Mouse (Mus musculus) limb, embryonic 13.5 days (tissue): ENCODE results near the gene Mob3b. TPM values are rescaled to one million over a fixed set of nuclear protein-coding genes. Genes with fewer than 3 reads are reported as not detected.

Experiments
- ATAC-seq: fragments of 200-750 bp; cut with Nextera tagmentation; 2 replicates; pipeline ENCODE4 v1.8.0; 2017; ENCODE audit warnings: low read depth, moderate number of reproducible peaks, moderate TSS enrichment; ENCODE audit not compliant: low FRiP score
- H3K27ac ChIP-seq: fragments of 300-500 bp; sonication (generic); 2 replicates; pipeline ENCODE4 v1.5.1; 2015; ENCODE audit warnings: inconsistent platforms, mild to moderate bottlenecking, moderate library complexity
- H3K27me3 ChIP-seq: fragments of 300-500 bp; sonication (generic); 2 replicates; pipeline ENCODE4 v1.6.1; 2015; ENCODE audit warnings: mild to moderate bottlenecking, inconsistent platforms
- H3K36me3 ChIP-seq: fragments of 300-500 bp; sonication (generic); 2 replicates; pipeline ENCODE4 v1.6.1; 2015; ENCODE audit warnings: inconsistent platforms, mild to moderate bottlenecking, moderate library complexity
- H3K4me1 ChIP-seq: fragments of 300-500 bp; sonication (generic); 2 replicates; pipeline ENCODE4 v1.6.1; 2015; ENCODE audit warnings: inconsistent platforms
- H3K4me2 ChIP-seq: fragments of 300-500 bp; sonication (generic); replicated peaks from 2 replicates; pipeline ENCODE4 v1.6.1; 2015; ENCODE audit warnings: inconsistent platforms, mild to moderate bottlenecking, moderate library complexity
- H3K4me3 ChIP-seq: fragments of 300-500 bp; sonication (generic); 2 replicates; pipeline ENCODE4 v1.5.1; 2015; ENCODE audit warnings: moderate library complexity, mild to moderate bottlenecking, inconsistent platforms
- H3K9ac ChIP-seq: fragments of 300-500 bp; sonication (generic); 2 replicates; pipeline ENCODE4 v1.6.1; 2015; ENCODE audit warnings: mild to moderate bottlenecking, inconsistent platforms
- H3K9me3 ChIP-seq: fragments of 300-500 bp; sonication (generic); 2 replicates; pipeline ENCODE4 v1.6.1; 2016; ENCODE audit warnings: inconsistent platforms
- WGBS: fragments of 180-500 bp; shearing (Covaris S2); methylation state at CpG from one replicate; pipeline ENCODE4 v1.1.7; 2015; 5-methylcytosine and 5-hydroxymethylcytosine counted together
- polyA plus RNA-seq: library from polyadenylated mRNA; unstranded; fragments of >200 nt; fragmentation: Nextera tagmentation; extraction: Ambion mirVana; gene quantifications from 2 replicates; pipeline ENCODE4 v1.2.1, GENCODE M21; 2015

Gene Mob3b
- polyA plus RNA-seq, 1 experiment from 2014 or later, result 13.5 TPM

- Histone ChIP-seq H3K36me3 (no peaks in the 10 kb centered on the region), H3K27me3 (0 out of 2 replicates have a peak, but pooled peaks cover 3% of the 10 kb centered on the region), H3K27ac (no peak overlapping the region), H3K9me3 (no peaks in the 10 kb centered on the region), H3K4me3 (no peak overlapping the region), H3K4me1 (peaks cover 31% of the 10 kb centered on the region), H3K9ac (no peak overlapping the region), H3K4me2 (no peak overlapping the region)
- ATAC-seq, result 0 out of 2 replicates have a peak, but pooled peaks have one; percentile 38
- WGBS, result 8% methylated on average over 5 of the region's 6 CpGs
Measured at GRCm38 (mm10) chr4:35125299-35125777, 31.9 kb downstream of the Mob3b start.

GRCm38 (mm10) chr4:35124027-35124426 is 33.3 kb downstream of the Mob3b start:
- Histone ChIP-seq H3K4me2 (no peak overlapping the region), H3K27ac (no peak overlapping the region), H3K4me3 (no peak overlapping the region), H3K9me3 (no peaks in the 10 kb centered on the region), H3K36me3 (no peaks in the 10 kb centered on the region), H3K27me3 (0 out of 2 replicates have a peak, but pooled peaks cover 3% of the 10 kb centered on the region), H3K4me1 (peaks cover 37% of the 10 kb centered on the region), H3K9ac (no peak overlapping the region)
- ATAC-seq, result no peak
- WGBS, result 87% methylated on average over 11 of the region's 11 CpGs

GRCm38 (mm10) chr4:35123087-35123486 is 34.2 kb downstream of the Mob3b start:
- WGBS, result 40% methylated on average over 5 of the region's 5 CpGs

GRCm38 (mm10) chr4:35121060-35121459 is 36.2 kb downstream of the Mob3b start:
- H3K9ac ChIP-seq, result no peak overlapping the region
- no peak overlapping the region for H3K4me3 ChIP-seq
- 31% methylated on average over 12 of the region's 12 CpGs for WGBS
- H3K9me3 ChIP-seq, result no peaks in the 10 kb centered on the region
- no peak overlapping the region for H3K4me2 ChIP-seq
- no peak for ATAC-seq
- no peak overlapping the region for H3K27ac ChIP-seq
- H3K4me1 ChIP-seq, result peaks cover 34% of the 10 kb centered on the region
- H3K36me3 ChIP-seq, result no peaks in the 10 kb centered on the region
- 0 out of 2 replicates have a peak, but pooled peaks cover 3% of the 10 kb centered on the region for H3K27me3 ChIP-seq

More at GRCm38 (mm10) chr4:35123087-35123486, 34.2 kb downstream of the Mob3b start:
- no peak for ATAC-seq
- H3K27ac ChIP-seq, result no peak overlapping the region
- H3K36me3 ChIP-seq, result no peaks in the 10 kb centered on the region
- 0 out of 2 replicates have a peak, but pooled peaks cover 3% of the 10 kb centered on the region for H3K27me3 ChIP-seq
- no peak overlapping the region for H3K9ac ChIP-seq
- H3K4me1 ChIP-seq, result peaks cover 38% of the 10 kb centered on the region
- no peak overlapping the region for H3K4me3 ChIP-seq
- H3K4me2 ChIP-seq, result no peak overlapping the region
- H3K9me3 ChIP-seq, result no peaks in the 10 kb centered on the region

GRCm38 (mm10) chr4:35120575-35120974 is 36.7 kb downstream of the Mob3b start:
- 66% methylated on average over 8 of the region's 8 CpGs for WGBS
- no peak for ATAC-seq
- no peak overlapping the region for H3K9ac ChIP-seq
- no peaks in the 10 kb centered on the region for H3K9me3 ChIP-seq
- no peaks in the 10 kb centered on the region for H3K36me3 ChIP-seq
- H3K4me3 ChIP-seq, result no peak overlapping the region
- 0 out of 2 replicates have a peak, but pooled peaks cover 3% of the 10 kb centered on the region for H3K27me3 ChIP-seq
- H3K4me1 ChIP-seq, result peaks cover 33% of the 10 kb centered on the region
- H3K4me2 ChIP-seq, result no peak overlapping the region
- H3K27ac ChIP-seq, result no peak overlapping the region

- no peaks in the 10 kb centered on the region for H3K36me3 ChIP-seq
- no peak for ATAC-seq
- no peak overlapping the region for H3K9ac ChIP-seq
- peaks cover 29% of the 10 kb centered on the region for H3K4me1 ChIP-seq
- no peak overlapping the region for H3K4me2 ChIP-seq
- no peaks in the 10 kb centered on the region for H3K9me3 ChIP-seq
- no peak overlapping the region for H3K27ac ChIP-seq
- 0 out of 2 replicates have a peak, but pooled peaks cover 3% of the 10 kb centered on the region for H3K27me3 ChIP-seq
- WGBS, result 51% methylated on average over 4 of the region's 4 CpGs
- no peak overlapping the region for H3K4me3 ChIP-seq
Measured at GRCm38 (mm10) chr4:35120159-35120558, 37.1 kb downstream of the Mob3b start.

GRCm38 (mm10) chr4:35118851-35119250 is 38.4 kb downstream of the Mob3b start:
- Histone ChIP-seq H3K9ac (no peak overlapping the region), H3K27ac (no peak overlapping the region), H3K4me2 (no peak overlapping the region), H3K27me3 (0 out of 2 replicates have a peak, but pooled peaks cover 3% of the 10 kb centered on the region), H3K4me1 (peaks cover 27% of the 10 kb centered on the region), H3K4me3 (no peak overlapping the region), H3K36me3 (no peaks in the 10 kb centered on the region), H3K9me3 (no peaks in the 10 kb centered on the region)
- WGBS, result 81% methylated on average over 2 of the region's 2 CpGs
- no peak for ATAC-seq

GRCm38 (mm10) chr4:35117144-35117543 is 40.1 kb downstream of the Mob3b start:
- Histone ChIP-seq H3K9me3 (no peaks in the 10 kb centered on the region), H3K36me3 (no peaks in the 10 kb centered on the region), H3K4me1 (peaks cover 22% of the 10 kb centered on the region), H3K27me3 (no peaks in the 10 kb centered on the region), H3K4me3 (no peak overlapping the region), H3K27ac (no peak overlapping the region), H3K4me2 (no peak overlapping the region), H3K9ac (no peak overlapping the region)
- 91% methylated on average over 3 of the region's 3 CpGs for WGBS
- no peak for ATAC-seq

GRCm38 (mm10) chr4:35115933-35116332 is 41.4 kb downstream of the Mob3b start:
- Histone ChIP-seq H3K4me3 (no peak overlapping the region), H3K36me3 (no peaks in the 10 kb centered on the region), H3K4me2 (no peak overlapping the region), H3K9ac (no peak overlapping the region), H3K27ac (no peak overlapping the region), H3K27me3 (no peaks in the 10 kb centered on the region), H3K4me1 (peaks cover 18% of the 10 kb centered on the region), H3K9me3 (no peaks in the 10 kb centered on the region)
- WGBS, result 51% methylated on average over 6 of the region's 6 CpGs
- no peak for ATAC-seq

GRCm38 (mm10) chr4:35114950-35115349 is 42.3 kb downstream of the Mob3b start:
- peaks cover 13% of the 10 kb centered on the region for H3K4me1 ChIP-seq
- 79% methylated on average over 2 of the region's 2 CpGs for WGBS

GRCm38 (mm10) chr4:35113516-35114248 is 43.6 kb downstream of the Mob3b start:
- H3K4me2 ChIP-seq, result no peak overlapping the region
- H3K9me3 ChIP-seq, result no peaks in the 10 kb centered on the region
- H3K27me3 ChIP-seq, result no peaks in the 10 kb centered on the region
- no peaks in the 10 kb centered on the region for H3K36me3 ChIP-seq
- peaks cover 6% of the 10 kb centered on the region for H3K4me1 ChIP-seq
- WGBS, result 77% methylated on average over 13 of the region's 13 CpGs
- ATAC-seq, result no peak; the same call in 1 of the 2 replicates
- H3K27ac ChIP-seq, result no peak overlapping the region
- H3K4me3 ChIP-seq, result no peak overlapping the region
- H3K9ac ChIP-seq, result no peak overlapping the region

More at GRCm38 (mm10) chr4:35114950-35115349, 42.3 kb downstream of the Mob3b start:
- ATAC-seq, result no peak
- H3K27me3 ChIP-seq, result no peaks in the 10 kb centered on the region
- no peak overlapping the region for H3K4me2 ChIP-seq
- H3K9me3 ChIP-seq, result no peaks in the 10 kb centered on the region
- H3K27ac ChIP-seq, result no peak overlapping the region
- no peak overlapping the region for H3K9ac ChIP-seq
- no peak overlapping the region for H3K4me3 ChIP-seq
- no peaks in the 10 kb centered on the region for H3K36me3 ChIP-seq

- no peak overlapping the region for H3K9ac ChIP-seq
- H3K4me3 ChIP-seq, result no peak overlapping the region
- no peaks in the 10 kb centered on the region for H3K9me3 ChIP-seq
- no peaks in the 10 kb centered on the region for H3K27me3 ChIP-seq
- peaks cover 6% of the 10 kb centered on the region for H3K4me1 ChIP-seq
- no peak for ATAC-seq
- H3K4me2 ChIP-seq, result no peak overlapping the region
- no peak overlapping the region for H3K27ac ChIP-seq
- 87% methylated on average over 4 of the region's 4 CpGs for whole genome bisulfite sequencing
- H3K36me3 ChIP-seq, result no peaks in the 10 kb centered on the region
Measured at GRCm38 (mm10) chr4:35112452-35112851, 44.8 kb downstream of the Mob3b start.
